Mouse (Mus musculus) brown adipose tissue, adult 24 weeks (tissue): ENCODE data around the gene Frk. TPM values are rescaled to one million over a fixed set of nuclear protein-coding genes. Genes with fewer than 3 reads are reported as not detected.
"Not testable (repeated sequence)": the region's sequence is repeated elsewhere in the genome, so short reads cannot be mapped to it uniquely, and the experiment has no call there.

Experiments
- H3K27ac ChIP-seq: fragments of 200-500 bp; replicated peaks from 2 replicates; pipeline ENCODE4 v1.5.1; 2012; ENCODE audit warnings: low read depth, mild to moderate bottlenecking, low read length
- H3K4me1 ChIP-seq: fragments of 200-500 bp; 2 replicates; pipeline ENCODE4 v1.6.1; 2012; ENCODE audit warnings: low read length, mixed read lengths; ENCODE audit not compliant: control insufficient read depth, insufficient read depth, insufficient read length
- H3K4me3 ChIP-seq: fragments of 200-500 bp; 2 replicates; pipeline ENCODE4 v1.5.1; 2012; ENCODE audit warnings: low read depth, mild to moderate bottlenecking, low read length, moderate library complexity; ENCODE audit not compliant: insufficient read depth
- polyA plus RNA-seq: library from polyadenylated mRNA; stranded (reverse); fragments of >200 nt; gene quantifications from 2 replicates; pipeline ENCODE4 v1.2.4, GENCODE M21; 2012; ENCODE audit not compliant: missing spikeins, insufficient read depth, insufficient read length

Gene Frk
- 1.0 and 3.7 TPM in 2 replicates for polyA plus RNA-seq

- Histone ChIP-seq H3K27ac (peak within 1 kb of the TSS; percentile 59), H3K4me3 (peak within 1 kb of the TSS; percentile 58), H3K4me1 (no peaks in the 10 kb centered on the region)
Observed at GRCm38 (mm10) chr10:34483297-34484013, at the start of gene Frk. Frk (plus strand) TSS chr10:34483399.

- H3K4me3 ChIP-seq, H3K4me1 ChIP-seq, H3K27ac ChIP-seq: not testable (repeated sequence)
Observed at GRCm38 (mm10) chr10:34434191-34434590, 49.0 kb upstream of the Frk start.

GRCm38 (mm10) chr10:34449469-34449868 lies 33.7 kb upstream of the Frk start:
- no peaks in the 10 kb centered on the region for H3K4me1 ChIP-seq
- H3K27ac ChIP-seq: no peak overlapping the region
- H3K4me3 ChIP-seq: no peak overlapping the region

GRCm38 (mm10) chr10:34461451-34461850 lies 21.7 kb upstream of the Frk start:
- no peaks in the 10 kb centered on the region for H3K4me1 ChIP-seq
- H3K4me3 ChIP-seq: no peak overlapping the region
- H3K27ac ChIP-seq: no peak overlapping the region

DNA sequence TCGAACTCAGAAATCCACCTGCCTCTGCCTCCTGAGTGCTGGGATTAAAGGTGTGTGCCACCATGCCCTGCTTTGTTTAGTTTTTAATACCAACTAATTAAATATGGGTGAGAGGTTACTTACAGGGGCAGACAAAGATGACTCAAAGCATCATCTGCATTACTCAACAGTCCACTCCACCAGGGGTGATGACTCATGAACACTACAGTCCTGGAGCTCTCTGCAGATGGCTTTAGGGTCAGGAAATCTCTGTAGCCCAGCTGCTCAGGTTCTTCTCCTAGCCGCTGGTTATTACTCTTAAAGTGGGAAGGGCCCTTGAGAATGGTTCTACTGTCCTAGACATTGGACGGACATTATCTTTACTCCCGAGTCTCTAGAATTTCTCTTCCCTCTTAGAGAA lies 18.9 kb upstream of the Frk start:
- Histone ChIP-seq H3K4me3 (no peak overlapping the region), H3K4me1 (no peaks in the 10 kb centered on the region), H3K27ac (no peak overlapping the region)

DNA sequence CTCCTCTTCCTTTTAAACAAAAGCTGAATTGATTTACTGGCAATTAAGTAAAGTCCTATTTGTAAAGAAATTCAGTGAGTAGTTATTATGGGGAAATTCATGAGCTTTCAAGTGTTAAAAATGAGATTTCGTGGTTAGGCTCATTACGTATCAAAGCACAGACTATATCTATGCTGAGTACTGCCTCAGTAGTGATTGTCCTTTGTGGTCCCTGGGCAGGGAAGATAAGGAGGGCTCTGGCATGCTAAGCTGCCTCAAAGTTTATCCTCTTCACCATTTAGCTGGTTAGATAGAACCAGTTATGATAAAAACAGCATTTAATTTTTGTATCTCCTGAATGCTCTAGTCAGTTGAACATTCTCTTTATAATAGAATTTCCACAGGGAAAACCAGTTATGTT lies 14.2 kb upstream of the Frk start:
- Histone ChIP-seq H3K27ac (no peak overlapping the region), H3K4me1 (no peaks in the 10 kb centered on the region)

GRCm38 (mm10) chr10:34479942-34480455 lies 3.2 kb upstream of the Frk start:
- no peak overlapping the region for H3K4me3 ChIP-seq
- no peaks in the 10 kb centered on the region for H3K4me1 ChIP-seq
- H3K27ac ChIP-seq: no peak overlapping the region

More for the DNA sequence above, 14.2 kb upstream of the Frk start:
- H3K4me3 ChIP-seq: no peak overlapping the region

DNA sequence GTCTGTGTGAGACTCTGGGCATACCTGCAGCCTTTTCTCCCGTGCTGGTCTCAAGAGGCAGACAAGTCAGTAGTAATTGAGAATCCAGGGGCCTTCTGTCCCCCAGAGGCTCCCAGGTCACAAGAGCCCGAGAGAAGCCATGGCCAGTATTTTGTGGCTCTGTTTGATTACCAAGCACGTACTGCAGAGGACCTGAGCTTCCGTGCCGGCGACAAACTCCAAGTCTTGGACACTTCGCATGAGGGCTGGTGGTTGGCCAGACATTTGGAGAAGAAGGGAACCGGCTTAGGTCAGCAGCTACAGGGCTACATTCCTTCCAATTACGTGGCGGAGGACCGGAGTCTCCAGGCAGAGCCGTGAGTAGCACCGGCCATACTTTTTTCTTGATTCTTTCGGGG lies 814 bp downstream of the Frk start:
- H3K4me1 ChIP-seq: no peaks in the 10 kb centered on the region

DNA sequence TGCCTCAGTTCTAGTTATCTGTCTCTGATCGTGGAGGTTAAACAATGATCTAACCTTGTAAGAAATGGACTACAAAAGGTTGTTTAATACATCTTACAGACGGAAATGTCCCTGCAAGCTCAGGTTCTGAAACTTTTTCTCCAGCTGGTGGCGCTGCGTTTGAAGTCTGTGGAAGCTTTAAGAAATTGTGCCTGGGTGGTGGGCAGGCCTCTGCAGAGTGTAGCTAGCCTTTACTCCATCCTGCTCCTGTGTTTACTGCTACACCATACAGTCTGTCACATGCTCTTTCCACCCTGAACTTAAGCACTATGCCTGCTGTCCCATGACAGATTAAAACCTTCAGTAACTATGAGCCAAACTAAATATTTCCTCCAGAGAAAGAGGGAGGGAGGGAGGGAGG lies 1.9 kb downstream of the Frk start:
- H3K4me1 ChIP-seq: no peaks in the 10 kb centered on the region
- H3K4me3 ChIP-seq: no peak overlapping the region
- H3K27ac ChIP-seq: no peak overlapping the region

More for the DNA sequence above, 814 bp downstream of the Frk start:
- Histone ChIP-seq H3K4me3 (peak overlapping the region; percentile 58), H3K27ac (peak overlapping the region; percentile 59)

DNA sequence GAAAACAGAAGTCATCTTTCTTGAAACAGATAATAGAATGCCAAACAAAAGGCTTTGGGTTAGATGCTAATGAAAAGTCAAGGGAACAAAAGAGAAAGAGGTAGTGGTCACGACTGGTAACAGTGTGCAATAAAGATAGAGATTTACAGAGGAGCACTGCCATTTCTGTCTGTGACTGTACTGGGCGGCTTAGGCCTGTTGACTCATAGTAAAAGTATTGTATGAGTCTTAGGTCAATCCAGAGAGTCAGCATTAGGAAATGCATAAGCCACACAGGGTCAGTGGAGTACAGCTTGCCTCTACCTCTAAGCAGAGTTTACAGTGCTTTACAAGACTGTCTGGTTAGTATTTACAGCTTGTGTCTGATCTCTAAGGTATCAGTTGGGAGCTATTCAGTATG lies 24.6 kb downstream of the Frk start:
- Histone ChIP-seq H3K4me3 (no peak overlapping the region), H3K4me1 (no peaks in the 10 kb centered on the region), H3K27ac (no peak overlapping the region)

DNA sequence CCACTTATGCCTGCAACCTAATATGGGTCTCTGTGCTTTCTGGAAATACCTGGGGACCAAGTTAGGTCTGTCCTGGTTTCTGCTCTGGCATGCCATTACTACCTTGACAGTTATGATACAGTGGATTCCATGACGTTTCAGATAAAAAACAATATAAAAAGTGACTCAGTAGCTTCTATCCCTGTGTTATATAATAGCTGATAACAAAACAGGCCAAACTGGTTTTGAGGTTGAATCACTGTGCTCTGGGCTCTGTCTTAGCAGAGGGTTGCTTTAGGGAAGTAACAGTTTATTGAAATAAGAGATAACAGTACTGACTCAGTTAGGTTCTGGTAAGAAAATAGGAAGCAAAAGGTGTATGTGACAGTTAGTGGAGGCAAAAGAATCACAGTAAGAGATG lies 25.4 kb downstream of the Frk start:
- Histone ChIP-seq H3K4me3 (no peak overlapping the region), H3K4me1 (no peaks in the 10 kb centered on the region), H3K27ac (no peak overlapping the region)

DNA sequence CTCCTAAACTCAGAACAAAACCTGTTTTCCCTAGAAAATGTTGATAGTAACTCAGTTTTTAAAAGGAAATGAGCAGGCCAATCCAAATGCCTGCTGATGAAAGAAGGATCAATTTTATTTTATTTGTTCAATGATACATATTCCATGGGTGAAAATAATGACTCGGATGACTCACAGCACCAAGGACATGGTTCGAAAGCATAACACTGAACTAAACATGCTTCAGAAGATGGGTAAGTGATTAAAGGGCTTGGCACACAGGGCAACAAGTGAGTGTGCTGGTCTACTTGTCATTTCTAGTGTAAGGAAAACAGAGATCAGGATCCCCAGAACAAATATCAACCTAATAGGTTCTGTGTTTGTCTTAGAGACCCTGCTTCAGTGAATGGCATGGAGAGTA lies 26.1 kb downstream of the Frk start:
- no peaks in the 10 kb centered on the region for H3K4me1 ChIP-seq
- no peak overlapping the region for H3K27ac ChIP-seq
- no peak overlapping the region for H3K4me3 ChIP-seq

GRCm38 (mm10) chr10:34511192-34511591 lies 28.0 kb downstream of the Frk start:
- Histone ChIP-seq H3K4me3 (no peak overlapping the region), H3K27ac (no peak overlapping the region), H3K4me1 (no peaks in the 10 kb centered on the region)

GRCm38 (mm10) chr10:34512551-34512950 lies 29.4 kb downstream of the Frk start:
- Histone ChIP-seq H3K27ac (no peak overlapping the region), H3K4me3 (no peak overlapping the region), H3K4me1 (no peaks in the 10 kb centered on the region)

- no peak overlapping the region for H3K27ac ChIP-seq
- no peak overlapping the region for H3K4me3 ChIP-seq
- no peaks in the 10 kb centered on the region for H3K4me1 ChIP-seq
Observed at GRCm38 (mm10) chr10:34525598-34525997, 42.4 kb downstream of the Frk start.

GRCm38 (mm10) chr10:34531766-34532165 lies 48.6 kb downstream of the Frk start:
- Histone ChIP-seq H3K4me3 (no peak overlapping the region), H3K27ac (no peak overlapping the region), H3K4me1 (peaks cover 2% of the 10 kb centered on the region; the same call in 1 of the 2 replicates)
